Mouse (Mus musculus) brain, adult 2 months (tissue): ENCODE results near the gene Dact3.

Source experiments
- DNase-seq: peaks from one replicate; pipeline ENCODE4 v3.0.0; 2011; ENCODE audit warnings: low read depth, low spot score

Gene Dact3

DNA sequence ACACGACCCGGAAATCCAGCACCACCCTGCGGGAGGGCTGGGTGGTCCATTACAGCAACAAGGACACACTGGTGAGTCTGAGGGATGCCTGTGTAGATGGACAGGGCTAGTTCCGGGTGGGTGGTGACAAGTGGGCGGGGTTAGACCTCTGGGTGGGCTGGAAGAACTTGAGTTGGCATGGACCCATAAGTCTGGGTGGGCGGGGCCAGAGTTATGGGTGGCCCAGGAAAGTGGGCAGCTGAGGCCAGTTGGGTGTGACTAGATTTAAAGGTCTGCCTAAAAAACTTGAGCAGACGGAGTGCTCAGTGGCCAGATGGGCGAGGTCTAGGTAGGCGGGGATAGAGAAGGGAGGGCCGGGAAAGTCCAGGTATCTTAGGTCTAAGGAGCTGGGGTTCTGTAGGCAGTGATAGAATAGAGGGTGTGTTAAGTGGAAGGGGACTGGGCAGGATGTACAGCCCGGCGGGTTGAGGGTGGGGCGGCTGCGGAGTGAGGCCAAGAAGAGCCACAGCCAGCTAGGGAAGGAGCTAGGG is 21.8 kb upstream of the Dact3 start:
- peak; percentile 43 for DNase-seq

DNA sequence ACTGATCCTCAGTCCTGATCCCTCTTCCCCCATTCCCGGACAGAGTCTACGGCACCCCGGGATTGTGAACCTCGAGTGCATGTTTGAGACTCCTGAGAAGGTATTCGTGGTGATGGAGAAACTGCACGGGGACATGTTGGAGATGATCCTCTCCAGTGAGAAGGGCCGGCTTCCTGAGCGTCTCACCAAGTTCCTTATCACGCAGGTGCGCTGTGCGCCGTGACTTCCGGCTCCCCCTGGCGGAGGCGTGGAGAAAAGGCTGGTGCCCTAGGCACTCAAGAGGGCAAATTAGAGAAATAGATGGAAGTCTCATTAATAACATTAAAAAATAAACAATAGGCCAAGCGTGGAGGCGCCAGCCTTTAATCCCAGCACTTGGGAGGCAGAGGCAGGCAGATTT is 16.8 kb upstream of the Dact3 start:
- peak; percentile 73 for DNase-seq

DNA sequence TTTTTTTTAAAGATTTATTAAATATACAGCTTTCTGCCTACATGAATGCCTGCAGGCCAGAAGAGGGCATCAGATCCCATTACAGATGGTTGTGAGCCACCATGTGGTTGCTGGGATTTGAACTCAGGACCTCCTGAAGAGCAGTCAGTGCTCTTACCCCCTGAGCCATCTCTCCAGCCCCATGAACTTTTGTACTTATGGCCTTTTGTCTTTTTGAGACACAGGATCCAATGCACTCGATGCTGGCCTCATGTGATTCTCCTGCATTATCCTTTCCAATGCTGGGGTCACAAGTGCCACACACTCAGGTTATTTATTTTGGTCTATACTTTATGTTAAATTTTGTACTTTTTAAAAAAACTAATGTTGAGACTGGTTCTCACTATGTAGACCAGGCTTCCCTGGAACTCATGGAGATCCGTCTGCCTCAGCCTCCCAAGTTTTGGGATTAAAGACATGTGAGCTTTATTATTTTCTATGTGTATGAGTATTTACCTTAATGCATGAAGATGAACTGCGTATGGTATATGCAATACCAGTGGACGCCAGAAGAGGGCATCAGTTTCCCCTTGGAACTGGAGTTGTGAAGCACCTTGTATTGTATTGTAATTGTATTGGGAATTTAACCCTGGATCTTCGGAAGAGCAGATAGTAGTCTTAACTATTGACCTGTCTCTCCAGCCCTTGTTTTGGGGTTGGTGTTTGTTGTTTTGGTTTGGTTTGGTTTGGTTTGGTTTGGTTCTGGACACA is 15.0 kb upstream of the Dact3 start:
- peak; percentile 84 for DNase-seq

DNA sequence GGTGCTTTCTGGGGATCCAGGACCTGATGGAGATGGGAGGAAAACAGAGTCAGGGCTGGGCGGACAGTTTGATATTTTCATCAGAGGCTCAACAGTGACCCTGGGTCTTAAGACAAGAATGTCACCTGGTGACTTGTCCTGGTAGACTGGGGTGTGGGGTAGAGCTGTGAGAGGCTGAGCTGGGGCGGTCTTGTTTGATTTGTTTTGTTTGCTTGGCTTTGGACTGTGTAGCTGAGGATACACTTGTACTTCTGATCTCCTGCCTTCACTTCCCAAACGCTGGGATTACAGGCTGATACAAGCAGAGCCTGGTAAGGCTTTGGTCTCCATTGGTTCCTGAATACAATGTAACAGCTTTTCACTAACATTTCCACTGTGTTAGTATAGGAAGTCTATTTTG is 7.6 kb upstream of the Dact3 start:
- no peak for DNase-seq

DNA sequence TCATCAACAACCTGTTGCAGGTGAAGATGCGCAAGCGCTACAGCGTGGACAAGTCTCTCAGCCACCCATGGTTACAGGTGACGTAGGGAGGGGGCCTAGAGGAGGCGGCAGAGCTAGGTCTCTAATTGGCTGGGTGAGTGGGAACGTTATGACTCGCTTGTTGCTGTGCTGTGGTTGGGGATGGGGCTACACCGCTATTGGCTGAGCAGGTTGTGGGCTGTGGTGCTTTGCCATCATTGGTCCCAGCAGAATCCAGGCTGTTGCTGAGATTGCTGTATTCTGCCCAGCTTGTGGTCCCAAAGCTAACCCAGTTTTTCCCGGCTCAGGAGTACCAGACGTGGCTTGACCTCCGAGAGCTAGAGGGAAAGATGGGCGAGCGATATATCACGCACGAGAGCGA is 5.6 kb upstream of the Dact3 start:
- peak; percentile 100 for DNase-seq

DNA sequence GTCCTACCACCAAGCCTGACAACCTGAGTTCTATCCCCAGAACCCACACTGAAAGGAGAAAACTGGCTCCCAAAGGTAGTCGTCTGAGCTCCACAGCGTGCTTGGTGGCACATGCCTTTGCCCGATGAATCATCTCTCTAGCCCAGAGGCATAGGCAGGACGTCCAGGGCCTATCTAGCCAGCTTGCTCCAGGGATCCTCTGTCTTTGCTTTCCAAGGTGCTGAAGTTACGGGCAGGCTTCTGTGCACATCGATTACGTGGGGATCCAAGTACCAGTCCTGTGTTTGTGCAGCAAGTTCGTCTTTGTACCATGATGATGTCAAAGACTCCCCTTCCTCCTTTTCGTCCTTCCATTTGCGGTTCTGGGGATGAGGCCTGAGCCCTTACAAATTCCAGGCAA is 3.5 kb upstream of the Dact3 start:
- DNase-seq = no peak

DNA sequence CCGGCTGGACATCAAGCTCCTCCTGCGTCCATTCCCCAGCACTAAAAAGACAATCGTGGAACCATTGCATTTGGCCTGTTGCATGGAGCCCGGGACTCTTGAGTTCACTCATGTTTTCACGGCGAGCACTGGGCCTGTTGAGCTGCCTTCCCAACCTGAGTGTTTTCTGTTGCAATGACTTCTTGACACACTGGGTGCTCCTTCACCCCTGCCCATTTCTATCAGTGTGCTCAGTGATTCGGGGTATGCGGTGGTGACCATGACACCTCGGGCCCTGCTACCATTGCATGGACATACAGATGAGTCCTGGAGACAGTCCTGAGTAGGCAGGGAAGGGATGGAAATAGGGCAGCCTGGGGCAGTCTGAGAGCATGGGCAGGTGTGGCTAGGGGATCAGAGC is 2.6 kb upstream of the Dact3 start:
- no peak for DNase-seq

DNA sequence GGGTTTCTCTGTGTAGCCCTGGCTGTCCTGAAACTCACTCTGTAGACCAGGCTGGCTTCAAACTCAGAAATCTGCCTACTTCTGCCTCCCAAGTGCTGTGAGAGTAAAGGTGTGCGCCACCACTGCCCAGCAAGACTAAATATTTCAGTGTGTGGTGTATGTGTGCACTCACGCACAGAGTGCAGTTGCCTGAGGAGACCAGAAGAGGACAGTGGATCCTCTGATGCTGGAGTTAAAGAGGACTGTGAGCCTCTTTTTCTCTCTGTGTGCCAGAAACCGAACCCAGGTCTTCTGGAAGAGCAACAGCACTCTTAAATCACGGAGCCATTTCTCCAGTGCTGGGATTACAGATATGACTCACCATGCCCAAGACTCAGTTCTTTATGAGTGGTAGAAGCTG is 1.7 kb upstream of the Dact3 start:
- no peak for DNase-seq

DNA sequence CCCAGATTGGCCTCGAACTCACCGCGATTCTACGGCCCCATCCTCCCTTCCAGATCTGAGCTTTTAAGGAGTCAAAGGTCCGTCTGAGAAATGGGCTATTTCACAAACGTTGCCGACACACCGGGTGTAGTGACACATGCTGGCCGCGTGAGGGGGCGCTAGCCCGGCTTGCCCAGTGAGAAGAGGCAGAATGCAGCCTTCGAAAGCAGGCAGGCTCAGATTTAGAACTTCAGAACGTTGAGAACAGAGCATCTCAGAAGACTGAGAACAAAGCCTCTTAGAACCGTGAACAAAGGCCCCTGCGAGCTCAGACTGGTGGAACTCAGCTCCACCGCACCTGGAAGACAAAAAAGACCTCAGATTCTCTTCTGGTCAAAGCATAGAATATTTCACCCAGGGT is 927 bp upstream of the Dact3 start:
- DNase-seq = peak; percentile 94

DNA sequence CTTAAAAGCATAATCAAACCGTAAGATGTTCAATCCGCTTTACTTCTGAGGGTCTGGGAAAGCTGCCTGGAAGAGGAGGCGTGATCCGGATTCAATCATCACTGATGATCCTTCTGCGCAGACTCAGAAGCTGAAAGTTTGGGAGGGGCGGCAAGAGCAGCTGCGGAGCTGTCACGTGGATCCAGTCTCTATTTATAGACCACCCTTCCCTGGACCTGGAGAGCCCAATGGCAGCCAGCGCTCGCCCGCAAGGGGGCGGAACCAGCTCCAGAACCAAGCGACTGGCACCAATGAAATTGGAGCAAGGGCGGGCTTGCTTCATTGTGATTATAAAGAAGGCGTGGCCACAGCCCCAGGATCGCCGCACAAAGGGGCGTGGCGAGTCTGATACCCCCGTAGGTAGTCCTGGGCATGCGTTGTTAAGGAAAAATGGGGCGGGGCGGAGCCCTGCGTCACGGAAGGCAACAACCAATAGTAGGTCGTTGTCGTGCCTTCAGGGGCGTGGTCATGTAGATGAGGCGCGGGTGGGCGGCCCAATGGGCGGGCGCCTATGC is 284 bp upstream of the Dact3 start:
- peak; percentile 100 for DNase-seq

DNA sequence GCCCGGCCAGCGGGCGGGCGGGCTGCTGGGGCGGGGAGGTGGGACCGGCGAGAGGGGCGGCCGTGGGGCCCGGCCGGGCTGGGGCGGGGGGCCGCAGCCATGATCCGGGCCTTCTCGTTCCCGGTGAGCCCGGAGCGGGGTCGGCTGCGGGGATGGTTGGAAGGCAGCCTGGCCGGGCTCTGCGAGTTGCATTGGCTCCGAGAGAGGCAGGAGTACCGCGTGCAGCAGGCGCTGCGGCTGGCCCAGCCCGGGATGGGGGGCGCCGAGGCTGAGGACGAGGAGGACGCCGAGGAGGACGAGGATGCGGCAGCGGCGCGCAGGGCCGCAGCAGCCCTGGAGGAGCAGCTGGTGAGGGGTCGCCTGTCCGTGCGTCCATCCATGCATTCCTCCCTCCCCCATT is 209 bp downstream of the Dact3 start:
- DNase-seq = no peak

DNA sequence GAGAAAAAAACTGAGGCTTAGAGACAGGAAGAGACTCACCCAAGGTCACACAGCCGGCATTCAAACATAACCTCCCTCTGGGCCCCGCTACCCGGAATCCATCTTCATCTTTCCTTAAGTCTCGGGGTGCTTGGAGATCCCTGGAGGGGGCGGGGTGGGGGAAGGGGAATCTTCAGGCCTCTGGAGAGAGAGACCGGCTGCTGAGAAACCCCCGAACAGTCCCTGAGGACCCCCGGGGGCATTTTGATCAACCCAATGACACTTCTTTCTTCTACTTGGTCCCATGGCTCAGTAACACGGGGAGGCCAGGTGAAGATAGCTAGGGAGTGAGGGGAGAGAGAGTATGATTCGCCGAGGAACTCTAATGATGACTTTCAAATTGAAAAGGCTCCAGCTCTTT is 889 bp downstream of the Dact3 start:
- DNase-seq = no peak

DNA sequence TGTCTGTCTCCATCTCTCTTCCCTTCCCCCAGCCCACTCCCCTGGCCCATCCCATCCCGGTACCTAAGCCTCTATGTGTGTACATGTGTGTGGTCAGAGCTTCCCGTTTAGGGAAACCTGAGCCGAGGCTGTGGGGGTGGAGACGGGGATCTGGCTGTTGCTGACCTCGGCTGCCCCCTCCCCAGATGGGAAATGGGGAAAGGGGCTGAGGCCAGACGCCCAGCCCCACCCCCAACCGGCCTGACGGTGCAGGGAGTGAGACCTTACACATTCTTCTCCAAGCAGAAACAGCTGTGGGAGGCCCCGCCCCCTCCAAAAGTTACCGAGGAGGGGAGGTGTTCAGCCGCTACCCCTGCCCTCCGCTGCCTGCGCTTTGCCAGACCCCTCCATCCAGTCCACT is 1.5 kb downstream of the Dact3 start:
- no peak for DNase-seq

DNA sequence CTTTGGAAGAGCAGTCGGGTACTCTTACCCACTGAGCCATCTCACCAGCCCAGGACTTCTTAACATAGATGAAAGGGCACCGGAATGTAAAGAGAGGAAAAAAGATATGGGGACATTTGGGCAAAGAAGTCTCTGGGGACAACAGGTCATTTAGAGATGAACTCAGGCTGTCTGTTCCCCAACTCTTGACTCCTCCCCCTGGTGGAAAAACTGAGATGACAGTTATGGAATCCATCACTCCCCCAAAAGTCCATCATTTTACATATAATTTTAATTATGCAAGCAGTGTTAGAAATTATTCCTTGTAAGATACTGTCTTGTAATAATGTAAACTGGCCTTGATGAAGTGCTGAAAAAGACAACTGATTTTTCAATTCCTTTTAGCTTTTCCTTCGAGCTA is 2.6 kb downstream of the Dact3 start:
- no peak for DNase-seq

DNA sequence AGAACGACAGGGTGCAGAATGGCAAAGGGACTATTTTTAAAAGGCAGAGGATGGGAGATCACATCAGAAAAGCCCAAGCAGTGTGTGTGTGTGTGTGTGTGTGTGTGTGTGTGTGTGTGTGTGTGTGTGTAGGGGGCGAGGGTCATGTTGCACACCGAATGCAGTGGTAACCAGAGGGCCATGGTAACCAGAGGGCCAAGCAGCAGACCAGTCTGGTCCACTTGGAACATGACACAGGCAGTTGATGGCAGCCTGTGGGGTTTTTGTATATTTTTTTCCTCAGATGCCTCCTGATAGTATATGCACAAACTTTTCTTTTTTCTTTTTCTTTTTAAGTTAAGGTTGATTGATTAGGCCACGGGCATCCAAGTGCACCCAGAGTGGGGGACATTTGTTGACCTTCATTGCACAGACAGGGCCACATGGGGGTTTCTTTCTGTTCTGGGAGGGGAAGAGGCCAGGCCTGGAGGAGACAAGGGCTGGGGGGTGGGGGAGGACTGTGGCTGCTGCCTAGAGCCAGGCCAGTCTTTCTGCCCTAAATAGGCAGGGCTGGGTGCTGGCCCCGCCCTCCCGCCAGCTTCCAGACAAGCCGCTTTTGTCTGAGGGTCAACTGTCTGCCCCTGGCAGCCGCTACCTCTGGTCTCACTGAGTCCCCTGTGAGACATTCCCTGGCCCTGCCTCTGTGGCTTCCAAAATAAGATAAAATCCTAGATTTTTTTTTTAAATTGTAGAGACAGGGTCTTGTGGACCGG is 4.9 kb downstream of the Dact3 start:
- peak; percentile 83 for DNase-seq

DNA sequence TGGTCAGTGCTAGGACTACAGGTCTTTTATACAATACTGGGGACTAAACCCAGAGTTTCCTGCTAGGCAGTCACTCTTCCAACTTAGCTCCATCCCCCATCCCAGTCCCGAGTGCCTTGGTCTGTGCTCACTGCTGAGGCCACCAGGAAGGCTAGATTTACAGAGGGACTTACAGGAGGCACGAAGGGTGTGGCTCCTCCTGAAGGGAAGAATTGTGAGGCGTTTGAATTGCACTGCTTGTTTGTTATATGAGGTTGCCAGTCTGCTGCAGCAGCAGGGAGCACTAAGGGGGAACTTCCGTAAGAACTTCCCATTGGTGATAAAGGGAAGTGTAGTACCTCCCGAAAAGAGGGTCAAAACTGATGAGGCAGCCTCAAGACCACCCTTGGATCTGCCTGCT is 5.5 kb downstream of the Dact3 start:
- no peak for DNase-seq

DNA sequence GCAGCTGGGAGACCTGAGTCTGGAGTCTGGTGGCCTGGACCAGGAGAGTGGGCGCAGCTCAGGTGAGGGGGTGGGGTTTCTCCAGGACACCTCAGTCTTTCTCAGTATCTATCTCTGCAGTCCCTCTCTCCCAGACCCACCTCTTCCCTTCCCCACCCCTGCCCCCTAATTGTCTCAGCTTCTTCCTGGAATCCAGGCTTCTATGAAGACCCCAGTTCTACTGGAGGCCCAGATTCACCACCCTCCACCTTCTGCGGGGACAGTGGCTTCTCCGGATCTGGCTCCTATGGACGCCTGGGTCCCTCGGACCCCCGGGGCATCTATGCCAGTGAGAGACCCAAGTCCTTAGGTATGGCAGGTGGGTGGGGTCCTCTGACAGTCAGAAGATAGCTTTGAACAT is 8.0 kb downstream of the Dact3 start:
- DNase-seq = no peak

DNA sequence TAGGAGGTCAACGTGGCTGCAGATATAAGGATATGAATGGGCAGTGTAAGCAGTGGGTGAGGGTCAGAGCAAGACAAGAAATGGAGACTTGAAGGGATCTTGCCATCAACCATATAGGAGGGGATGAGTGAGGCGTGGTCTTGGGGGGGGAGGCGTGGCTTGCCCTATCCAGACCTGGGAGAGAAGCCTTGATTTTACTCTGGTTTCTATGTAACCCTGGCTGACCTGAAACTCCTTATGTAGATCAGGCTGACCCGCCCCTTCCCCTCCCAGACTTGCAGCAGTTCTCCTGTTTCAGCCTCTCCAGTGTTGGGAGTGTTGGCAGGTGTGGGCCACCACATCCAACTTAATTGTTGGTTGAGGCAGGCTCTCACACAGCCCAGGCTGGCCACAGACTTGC is 9.2 kb downstream of the Dact3 start:
- DNase-seq = no peak

DNA sequence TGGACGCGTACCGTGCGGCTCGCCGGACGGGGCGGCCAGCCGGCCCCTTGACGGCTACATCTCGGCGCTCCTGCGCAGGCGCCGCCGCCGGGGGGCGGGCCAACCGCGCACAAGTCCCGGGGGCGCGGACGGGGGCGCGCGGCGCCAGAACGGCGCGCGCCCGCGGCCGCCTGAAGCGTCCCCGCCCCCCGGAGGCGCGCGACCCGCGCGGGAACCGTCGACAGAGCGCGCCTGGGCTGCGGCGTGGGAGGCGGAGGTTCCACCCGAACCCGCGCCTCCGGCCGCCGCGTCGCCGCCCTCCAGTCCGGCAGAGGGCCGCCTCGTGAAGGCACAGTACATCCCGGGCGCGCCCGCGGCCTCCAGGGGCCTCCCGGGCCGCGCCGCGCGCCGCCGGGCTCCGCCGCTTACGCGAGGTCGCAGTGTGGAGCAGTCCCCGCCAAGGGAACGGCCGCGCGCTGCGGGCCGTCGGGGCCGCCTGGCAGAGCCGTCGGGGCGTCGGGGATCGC is 10.2 kb downstream of the Dact3 start:
- no peak for DNase-seq

DNA sequence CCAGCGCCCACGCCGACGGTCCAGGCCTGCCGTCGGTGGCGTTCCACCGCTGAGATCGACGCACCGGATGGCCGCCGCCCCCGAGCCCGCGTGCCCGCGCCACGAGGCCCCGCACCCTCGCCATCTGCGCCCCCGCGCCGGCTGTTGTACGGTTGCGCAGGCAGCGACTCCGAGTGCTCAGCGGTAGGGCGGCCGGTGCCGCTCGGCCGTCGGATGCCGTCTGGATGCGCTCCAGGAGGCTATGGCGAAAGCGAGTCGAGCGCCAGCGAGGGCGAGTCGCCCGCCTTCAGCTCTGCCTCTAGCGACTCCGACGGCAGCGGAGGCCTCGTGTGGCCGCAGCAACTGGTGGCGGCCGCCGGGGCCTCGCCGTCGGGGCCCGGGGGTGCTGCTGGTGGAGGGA is 10.8 kb downstream of the Dact3 start:
- no peak for DNase-seq

DNA sequence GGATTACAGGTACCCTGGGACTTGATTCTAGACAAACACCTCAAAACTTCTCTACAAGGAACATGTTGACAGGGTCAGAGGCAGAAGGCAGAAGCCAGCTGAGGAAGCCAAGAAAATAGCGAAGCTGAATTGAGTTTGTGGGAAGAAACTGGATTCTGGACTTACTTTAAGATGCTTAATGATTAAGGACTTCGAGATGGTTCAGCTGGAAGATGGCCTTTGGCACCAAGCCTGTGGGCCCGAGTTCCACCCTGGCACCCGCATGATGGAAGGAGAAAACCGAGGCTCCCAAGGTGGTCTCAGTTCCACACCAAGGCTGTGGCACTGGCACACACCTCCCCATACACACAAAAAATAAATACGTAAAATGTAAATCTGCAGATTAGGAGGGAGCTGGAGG is 15.4 kb downstream of the Dact3 start:
- no peak for DNase-seq

DNA sequence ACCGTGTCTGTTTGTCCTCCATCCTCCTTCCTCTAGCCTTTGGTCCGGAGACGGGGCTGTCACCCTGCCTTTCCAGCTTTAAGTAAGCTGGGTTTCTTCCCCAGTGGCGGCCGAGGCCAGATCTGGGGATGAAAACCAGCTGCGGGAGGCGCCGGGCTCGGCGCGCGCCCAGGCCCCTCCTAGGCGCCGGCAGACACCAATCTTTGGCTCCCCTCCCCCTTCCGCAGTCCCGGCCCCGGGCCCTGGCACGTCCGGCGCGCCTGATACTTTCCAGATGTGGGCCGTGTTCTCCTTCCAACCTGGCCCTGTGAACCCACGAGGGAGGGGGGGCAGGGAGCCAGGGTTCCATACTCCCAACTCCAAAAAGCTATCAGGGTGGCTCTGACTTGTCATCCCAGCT is 15.8 kb downstream of the Dact3 start:
- DNase-seq = peak; percentile 54
